Mouse (Mus musculus) MEL (cell line): Measurements from ENCODE around the gene Arfip1. TPM values are rescaled to one million over a fixed set of nuclear protein-coding genes. Genes with fewer than 3 reads are reported as not detected.

Experiments
- DNase-seq: peaks from one replicate; pipeline ENCODE4 v3.0.0; 2011; ENCODE audit warnings: low read depth, low spot score
- H3K27ac ChIP-seq: 2 replicates; pipeline ENCODE4 v1.5.1; 2012; ENCODE audit warnings: low read depth, mild to moderate bottlenecking, control low read depth, low read length, moderate library complexity; ENCODE audit not compliant: control insufficient read depth
- H3K27me3 ChIP-seq, 2 experiments: fragments of 150-350 bp in 1 of 2; sonication (generic) in 1 of 2; 2 replicates each; pipeline ENCODE4 v1.6.1; 2012; ENCODE audit warnings: low read length in 2 of 2, mild to moderate bottlenecking in 2 of 2, improper control_type of control experiment in 1 of 2, moderate library complexity in 1 of 2; ENCODE audit not compliant: insufficient read depth in 2 of 2, control insufficient read depth in 1 of 2
- H3K36me3 ChIP-seq, 2 experiments: 2 replicates each; pipeline ENCODE4 v1.6.1; 2012 to 2014; ENCODE audit warnings: low read length in 2 of 2, improper control_type of control experiment in 1 of 2, inconsistent platforms in 1 of 2, mild to moderate bottlenecking in 1 of 2; ENCODE audit not compliant: insufficient read depth in 2 of 2, control insufficient read depth in 1 of 2
- H3K4me1 ChIP-seq, 2 experiments: fragments of 150-350 bp in 1 of 2; sonication (generic) in 1 of 2; 2 replicates each; pipeline ENCODE4 v1.6.1; 2012; ENCODE audit warnings: low read length in 2 of 2, improper control_type of control experiment in 1 of 2, mild to moderate bottlenecking in 1 of 2; ENCODE audit not compliant: insufficient read depth in 2 of 2, control insufficient read depth in 1 of 2
- H3K4me3 ChIP-seq, 2 experiments: fragments of 150-350 bp in 1 of 2; sonication (generic) in 1 of 2; 2 replicates each; pipeline ENCODE4 v1.5.1; 2012; ENCODE audit warnings: low read depth in 2 of 2, low read length in 2 of 2, mild to moderate bottlenecking in 2 of 2, moderate library complexity in 2 of 2, control low read depth in 1 of 2, improper control_type of control experiment in 1 of 2; ENCODE audit not compliant: control insufficient read depth in 1 of 2, insufficient read depth in 1 of 2
- H3K79me2 ChIP-seq: 2 replicates; pipeline ENCODE4 v1.6.1; 2012; ENCODE audit warnings: mild to moderate bottlenecking, low read length, moderate library complexity; ENCODE audit not compliant: control insufficient read depth, poor library complexity, insufficient read depth
- H3K9ac ChIP-seq: 2 replicates; pipeline ENCODE4 v1.6.1; 2012; ENCODE audit warnings: low read depth, mild to moderate bottlenecking, control low read depth, low read length, moderate library complexity; ENCODE audit not compliant: control insufficient read depth, poor library complexity, severe bottlenecking
- H3K9me3 ChIP-seq: fragments of 150-350 bp; sonication (generic); replicated peaks from 2 replicates; pipeline ENCODE4 v1.6.1; 2012; ENCODE audit warnings: mild to moderate bottlenecking, low read length, improper control_type of control experiment, moderate library complexity; ENCODE audit not compliant: insufficient read depth
- CHD1 ChIP-seq: IDR thresholded peaks from 2 replicates; pipeline ENCODE4 v1.6.1; 2012; ENCODE audit warnings: low read depth, mild to moderate bottlenecking, inconsistent platforms, low read length, improper control_type of control experiment
- CHD2 ChIP-seq: IDR thresholded peaks from 2 replicates; pipeline ENCODE4 v1.6.1; 2011; ENCODE audit warnings: low read length, improper control_type of control experiment
- CTCF ChIP-seq, 3 experiments: IDR thresholded peaks in 2 of 3; conservative IDR thresholded peaks in 1 of 3; 2 replicates each; pipeline ENCODE4 v1.5.1; 2011 to 2012; ENCODE audit warnings: low read length in 3 of 3, low read depth in 2 of 3, mild to moderate bottlenecking in 2 of 3, improper control_type of control experiment in 1 of 3, inconsistent platforms in 1 of 3, mixed read lengths in 1 of 3, moderate library complexity in 1 of 3; ENCODE audit not compliant: control insufficient read depth in 1 of 3, insufficient read depth in 1 of 3, poor library complexity in 1 of 3, severe bottlenecking in 1 of 3
- ELF1 ChIP-seq: IDR thresholded peaks from 2 replicates; pipeline ENCODE4 v1.6.1; 2014; ENCODE audit warnings: low read depth, mild to moderate bottlenecking, inconsistent platforms, low read length, improper control_type of control experiment, moderate library complexity
- EP300 ChIP-seq, 2 experiments: IDR thresholded peaks; 2 replicates each; pipeline ENCODE4 v1.6.1; 2011; ENCODE audit warnings: improper control_type of control experiment in 2 of 2, low read length in 2 of 2, low read depth in 1 of 2, mild to moderate bottlenecking in 1 of 2
- GABPA ChIP-seq: IDR thresholded peaks from 2 replicates; pipeline ENCODE4 v1.6.1; 2012; ENCODE audit warnings: low read depth, mild to moderate bottlenecking, inconsistent platforms, low read length, improper control_type of control experiment, moderate library complexity
- GATA1 ChIP-seq: IDR thresholded peaks from 2 replicates; pipeline ENCODE4 v1.6.1; 2011; ENCODE audit warnings: low read depth, low read length, improper control_type of control experiment
- JUND ChIP-seq: IDR thresholded peaks from 2 replicates; pipeline ENCODE4 v1.6.1; 2011; ENCODE audit warnings: low read depth, mild to moderate bottlenecking, improper control_type of control experiment, low read length
- KAT2A ChIP-seq: conservative IDR thresholded peaks from 2 replicates; pipeline ENCODE4 v1.6.1; 2012; ENCODE audit warnings: low read depth, low read length, improper control_type of control experiment, inconsistent platforms
- MAFK ChIP-seq: IDR thresholded peaks from 2 replicates; pipeline ENCODE4 v1.6.1; 2011; ENCODE audit warnings: low read depth, mild to moderate bottlenecking, low read length, improper control_type of control experiment, borderline replicate concordance
- MAX ChIP-seq: IDR thresholded peaks from 2 replicates; pipeline ENCODE4 v1.6.1; 2011; ENCODE audit warnings: low read length, improper control_type of control experiment
- MXI1 ChIP-seq: IDR thresholded peaks from 2 replicates; pipeline ENCODE4 v1.6.1; 2011; ENCODE audit warnings: mild to moderate bottlenecking, low read depth, low read length, improper control_type of control experiment
- MYB ChIP-seq: IDR thresholded peaks from 2 replicates; pipeline ENCODE4 v1.6.1; 2011; ENCODE audit warnings: mild to moderate bottlenecking, low read depth, low read length, improper control_type of control experiment
- MYC ChIP-seq: IDR thresholded peaks from 2 replicates; pipeline ENCODE4 v1.6.1; 2011; ENCODE audit warnings: low read depth, mild to moderate bottlenecking, low read length, improper control_type of control experiment, moderate library complexity
- NELFE ChIP-seq: IDR thresholded peaks from 2 replicates; pipeline ENCODE4 v1.6.1; 2011; ENCODE audit warnings: low read depth, low read length, improper control_type of control experiment
- NRF1 ChIP-seq: IDR thresholded peaks from 2 replicates; pipeline ENCODE4 v1.6.1; 2014; ENCODE audit warnings: low read depth, mild to moderate bottlenecking, inconsistent platforms, low read length, improper control_type of control experiment, moderate library complexity; ENCODE audit not compliant: poor library complexity, insufficient read depth, severe bottlenecking
- POLR2A ChIP-seq, 2 experiments: IDR thresholded peaks; 2 replicates each; pipeline ENCODE4 v1.6.1; 2011 to 2012; ENCODE audit warnings: low read length in 2 of 2, mild to moderate bottlenecking in 2 of 2, control low read depth in 1 of 2, improper control_type of control experiment in 1 of 2, low read depth in 1 of 2, moderate library complexity in 1 of 2; ENCODE audit not compliant: control insufficient read depth in 1 of 2, insufficient read depth in 1 of 2, poor library complexity in 1 of 2
- POLR2AphosphoS2 ChIP-seq: IDR thresholded peaks from 2 replicates; pipeline ENCODE4 v1.6.1; 2011; ENCODE audit warnings: low read length, improper control_type of control experiment
- POLR2AphosphoS5 ChIP-seq: IDR thresholded peaks from 2 replicates; pipeline ENCODE4 v1.6.1; 2012; ENCODE audit warnings: low read depth, borderline replicate concordance, mild to moderate bottlenecking, inconsistent platforms, low read length, moderate library complexity, mixed read lengths
- RAD21 ChIP-seq: IDR thresholded peaks from 2 replicates; pipeline ENCODE4 v1.6.1; 2011; ENCODE audit warnings: mild to moderate bottlenecking, low read depth, low read length, improper control_type of control experiment
- TBP ChIP-seq: IDR thresholded peaks from 2 replicates; pipeline ENCODE4 v1.8.0; 2011; ENCODE audit warnings: low read depth, low read length, improper control_type of control experiment
- UBTF ChIP-seq: IDR thresholded peaks from 2 replicates; pipeline ENCODE4 v1.6.1; 2012; ENCODE audit warnings: low read depth, mild to moderate bottlenecking, inconsistent platforms, low read length, improper control_type of control experiment, moderate library complexity, borderline replicate concordance; ENCODE audit not compliant: insufficient read depth
- ZC3H11A ChIP-seq: IDR thresholded peaks from 2 replicates; pipeline ENCODE4 v1.6.1; 2012; ENCODE audit warnings: low read depth, mild to moderate bottlenecking, inconsistent platforms, low read length, improper control_type of control experiment
- ZKSCAN1 ChIP-seq: IDR thresholded peaks from 2 replicates; pipeline ENCODE4 v1.6.1; 2012; ENCODE audit warnings: low read depth, mild to moderate bottlenecking, inconsistent platforms, low read length, improper control_type of control experiment, moderate library complexity
- ZMIZ1 ChIP-seq: IDR thresholded peaks from 2 replicates; pipeline ENCODE4 v1.6.1; 2012; ENCODE audit warnings: low read depth, mild to moderate bottlenecking, inconsistent platforms, low read length, improper control_type of control experiment, moderate library complexity
- ZNF384 ChIP-seq: IDR thresholded peaks from 2 replicates; pipeline ENCODE4 v1.6.1; 2012; ENCODE audit warnings: low read depth, mild to moderate bottlenecking, inconsistent platforms, low read length, improper control_type of control experiment
- polyA plus RNA-seq, 2 experiments: library from polyadenylated mRNA; stranded (reverse) in 1 of 2; unstranded in 1 of 2; fragments of >175 nt in 1 of 2; fragments of >200 nt in 1 of 2; gene quantifications; 2 replicates each; pipeline versions ENCODE4 v1.2.1 to v1.2.4; 2012; ENCODE audit warnings: low replicate concordance in 2 of 2, low read depth in 1 of 2; ENCODE audit not compliant: insufficient read length in 2 of 2, insufficient read depth in 1 of 2, missing spikeins in 1 of 2
- total RNA-seq: library from RNA; depleted of rRNA; stranded (reverse); fragments of 300-350 nt; gene quantifications from 2 replicates; pipeline ENCODE4 v1.2.3, GENCODE M21; 2012

The Arfip1 gene
- total and polyA plus RNA-seq, 3 experiments: 12.5 to 15.4 TPM; not detected in 1

DNA sequence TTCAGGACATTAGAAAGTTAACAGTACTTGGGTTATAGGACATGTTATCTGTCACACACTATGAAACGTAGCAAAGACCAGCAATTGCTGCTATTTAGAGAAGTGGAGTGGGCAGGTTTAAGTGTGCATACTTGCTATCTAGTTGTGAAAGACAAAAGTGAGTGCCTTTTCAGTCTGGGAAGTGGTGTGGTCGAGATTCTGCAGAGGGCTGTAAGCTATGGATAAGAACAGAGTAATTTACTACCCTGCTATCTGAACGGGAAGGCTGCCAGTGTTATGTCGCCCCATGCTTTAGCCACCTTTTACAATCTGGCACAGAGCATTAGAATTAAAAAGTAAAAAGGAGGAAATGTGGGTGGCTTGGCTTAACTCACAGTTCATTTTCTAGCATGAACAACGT is 4.3 kb upstream of the Arfip1 start (continued):
- TF ChIP-seq MAFK (peak; percentile 72; the same call in 1 of the 2 replicates), GATA1 (peak; percentile 97), GABPA (no peak), KAT2A (no peak; the same call in 1 of the 2 replicates), POLR2AphosphoS5 (no peak), ZNF384 (no peak), CHD2 (no peak), ZKSCAN1 (no peak), UBTF (no peak), ELF1 (no peak), EP300 (IDR thresholded peaks at IDR 0.05; ENCODE audit: low read depth in 1 of 2, low read length in 2 of 2) (peak; percentile 95 to 97), CHD1 (no peak), RAD21 (no peak), ZC3H11A (no peak), MXI1 (peak; percentile 86), MAX (peak; percentile 80), NRF1 (no peak), POLR2A (IDR thresholded peaks at IDR 0.05; ENCODE audit: control insufficient read depth in 1 of 2, insufficient read depth in 1 of 2, low read depth in 1 of 2, low read length in 2 of 2, poor library complexity in 1 of 2) (no peak), MYB (no peak), JUND (no peak), CTCF (IDR thresholded peaks at IDR 0.05 in 2 of 3, conservative IDR thresholded peaks at IDR 0.05 in 1 of 3; ENCODE audit: control insufficient read depth in 1 of 3, insufficient read depth in 1 of 3, low read depth in 2 of 3, low read length in 3 of 3, poor library complexity in 1 of 3, severe bottlenecking in 1 of 3) (no peak), POLR2AphosphoS2 (no peak), TBP (peak; percentile 85), ZMIZ1 (no peak)

DNA sequence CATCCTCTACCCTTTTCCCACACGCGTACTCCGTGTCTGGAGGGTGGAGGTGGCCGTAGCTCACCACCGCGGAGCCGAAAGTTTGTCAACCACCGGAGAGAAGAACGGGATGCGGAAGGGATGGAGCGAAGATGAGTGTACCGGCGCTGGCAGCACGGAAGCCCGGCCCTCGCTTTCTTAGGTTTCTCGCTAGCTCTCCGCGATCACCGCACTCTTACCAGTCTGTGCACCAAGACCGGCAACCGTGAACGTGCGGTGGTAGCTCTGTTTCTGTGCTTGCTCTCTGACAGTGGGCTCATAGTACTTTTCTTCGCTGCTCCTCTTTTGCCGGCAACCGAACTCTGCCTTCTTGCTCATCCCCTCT is 470 bp upstream of the Arfip1 start:
- H3K9me3 ChIP-seq: no peaks in the 10 kb centered on the region
- H3K9ac ChIP-seq: peak overlapping the region; percentile 62
- no peak for DNase-seq
- no peak overlapping the region for H3K27ac ChIP-seq
- TF ChIP-seq MYC (no peak), NELFE (no peak), ZMIZ1 (no peak)
- H3K4me1 ChIP-seq: peaks cover 3 to 20% of the 10 kb centered on the region in 2 experiments
- peaks cover 0 to 2% of the 10 kb centered on the region in 2 experiments; a peak in 1 of 4 replicates for H3K27me3 ChIP-seq
- peaks cover 10% of the 10 kb centered on the region for H3K79me2 ChIP-seq
- peak overlapping the region; percentile 81 to 95 for H3K4me3 ChIP-seq
- H3K36me3 ChIP-seq: peaks cover 0 to 37% of the 10 kb centered on the region in 2 experiments; a peak in 2 of 4 replicates
